Mouse (Mus musculus): ENCODE data around the gene Apip.

The Apip gene

GRCm38 (mm10) chr2:103073219-103073982, at the start of gene Apip, which contains the start of gene Pdhx:
Apip (plus strand) TSS chr2:103073675.
Pdhx (minus strand) TSS chr2:103073513.
- peak; percentile 100 for DNase-seq

GRCm38 (mm10) chr2:103037831-103038230, 35.6 kb upstream of the Apip start:
- no peak for DNase-seq

GRCm38 (mm10) chr2:103040896-103041295, 32.6 kb upstream of the Apip start:
- DNase-seq, result no peak

- no peak for DNase-seq
Measured at GRCm38 (mm10) chr2:103045286-103045685, 28.2 kb upstream of the Apip start.

GRCm38 (mm10) chr2:103051937-103052893, 21.3 kb upstream of the Apip start:
- peak; percentile 66 to 69 for DNase-seq

- DNase-seq, result no peak
Measured at GRCm38 (mm10) chr2:103055820-103056219, 17.7 kb upstream of the Apip start.

GRCm38 (mm10) chr2:103058266-103058665, 15.2 kb upstream of the Apip start:
- no peak for DNase-seq

GRCm38 (mm10) chr2:103062865-103063264, 10.6 kb upstream of the Apip start:
- peak; percentile 62 to 63 for DNase-seq

GRCm38 (mm10) chr2:103066683-103067551, 6.6 kb upstream of the Apip start:
- DNase-seq, result no peak

GRCm38 (mm10) chr2:103067552-103068207, 5.8 kb upstream of the Apip start:
- no peak for DNase-seq

- DNase-seq, result no peak
Measured at GRCm38 (mm10) chr2:103068602-103069001, 4.9 kb upstream of the Apip start.

- DNase-seq, result no peak
Measured at GRCm38 (mm10) chr2:103069752-103070405, 3.6 kb upstream of the Apip start.

GRCm38 (mm10) chr2:103070586-103070985, 2.9 kb upstream of the Apip start:
- DNase-seq, result no peak

GRCm38 (mm10) chr2:103081117-103081516, 7.6 kb downstream of the Apip start:
- DNase-seq, result no peak

GRCm38 (mm10) chr2:103081706-103082105, 8.2 kb downstream of the Apip start:
- DNase-seq, result no peak

GRCm38 (mm10) chr2:103082853-103083252, 9.4 kb downstream of the Apip start:
- no peak for DNase-seq

- DNase-seq, result peak; percentile 39 to 54
Measured at GRCm38 (mm10) chr2:103084451-103084850, 11.0 kb downstream of the Apip start.

GRCm38 (mm10) chr2:103085633-103086032, 12.2 kb downstream of the Apip start:
- no peak for DNase-seq

- DNase-seq, result peak; percentile 24 to 36
Measured at GRCm38 (mm10) chr2:103086432-103086831, 13.0 kb downstream of the Apip start.

GRCm38 (mm10) chr2:103088099-103088498, 14.6 kb downstream of the Apip start:
- DNase-seq, result peak; percentile 31 to 33

- DNase-seq, result no peak
Measured at GRCm38 (mm10) chr2:103089521-103089920, 16.0 kb downstream of the Apip start.

Data from B cell, adult 2 months (primary cell).